Mouse (Mus musculus) hindbrain, embryonic 11.5 days (tissue): Measurements from ENCODE around the gene Olfr370. TPM values are rescaled to one million over a fixed set of nuclear protein-coding genes. Genes with fewer than 3 reads are reported as not detected.
A peak's percentile ranks its signal among the peaks of the same experiment; 100 is the strongest.

Experiments
- ATAC-seq: fragments of 200-750 bp; cut with Nextera tagmentation; 2 replicates; pipeline ENCODE4 v1.8.0; 2017; ENCODE audit warnings: mild to moderate bottlenecking, moderate TSS enrichment, moderate library complexity; ENCODE audit not compliant: low FRiP score
- DNase-seq: peaks from one replicate; pipeline ENCODE4 v3.0.0-alpha.2; 2015; ENCODE audit warnings: low spot score
- H3K27ac ChIP-seq: fragments of 300-500 bp; sonication (generic); 2 replicates; pipeline ENCODE4 v1.5.1; 2014; ENCODE audit warnings: mild to moderate bottlenecking, low read depth, low read length
- H3K27me3 ChIP-seq: fragments of 300-500 bp; sonication (generic); 2 replicates; pipeline ENCODE4 v1.6.1; 2014; ENCODE audit warnings: mild to moderate bottlenecking, low read length, moderate library complexity, mixed read lengths; ENCODE audit not compliant: control insufficient read depth, insufficient read depth
- H3K36me3 ChIP-seq: fragments of 300-500 bp; sonication (generic); 2 replicates; pipeline ENCODE4 v1.6.1; 2014; ENCODE audit warnings: mild to moderate bottlenecking, low read length, moderate library complexity, mixed read lengths; ENCODE audit not compliant: control insufficient read depth, insufficient read depth
- H3K4me1 ChIP-seq: fragments of 300-500 bp; sonication (generic); replicated peaks from 2 replicates; pipeline ENCODE4 v1.6.1; 2014; ENCODE audit warnings: low read length, mixed read lengths; ENCODE audit not compliant: control insufficient read depth, insufficient read depth
- H3K4me2 ChIP-seq: fragments of 300-500 bp; sonication (generic); replicated peaks from 2 replicates; pipeline ENCODE4 v1.6.1; 2014; ENCODE audit warnings: mild to moderate bottlenecking, low read depth, low read length
- H3K4me3 ChIP-seq: fragments of 300-500 bp; sonication (generic); 2 replicates; pipeline ENCODE4 v1.5.1; 2014; ENCODE audit warnings: low read depth, low read length
- H3K9ac ChIP-seq: fragments of 300-500 bp; sonication (generic); 2 replicates; pipeline ENCODE4 v1.6.1; 2014; ENCODE audit warnings: low read depth, low read length
- H3K9me3 ChIP-seq: fragments of 300-500 bp; sonication (generic); 2 replicates; pipeline ENCODE4 v1.6.1; 2016; ENCODE audit warnings: low read length; ENCODE audit not compliant: control insufficient read depth
- WGBS: fragments of 180-500 bp; shearing (Covaris S2); extraction: QIAGEN DNeasy Blood & Tissue Kit; methylation state at CpG from one replicate; pipeline ENCODE4 v1.1.7; 2014; 5-methylcytosine and 5-hydroxymethylcytosine counted together
- polyA plus RNA-seq: library from polyadenylated mRNA; unstranded; fragments of >200 nt; fragmentation: Nextera tagmentation; extraction: Ambion mirVana; gene quantifications from 2 replicates; pipeline ENCODE4 v1.2.1, GENCODE M21; 2014

Gene Olfr370
- polyA plus RNA-seq, 1 experiment from 2014 or later: 0.11 TPM

DNA sequence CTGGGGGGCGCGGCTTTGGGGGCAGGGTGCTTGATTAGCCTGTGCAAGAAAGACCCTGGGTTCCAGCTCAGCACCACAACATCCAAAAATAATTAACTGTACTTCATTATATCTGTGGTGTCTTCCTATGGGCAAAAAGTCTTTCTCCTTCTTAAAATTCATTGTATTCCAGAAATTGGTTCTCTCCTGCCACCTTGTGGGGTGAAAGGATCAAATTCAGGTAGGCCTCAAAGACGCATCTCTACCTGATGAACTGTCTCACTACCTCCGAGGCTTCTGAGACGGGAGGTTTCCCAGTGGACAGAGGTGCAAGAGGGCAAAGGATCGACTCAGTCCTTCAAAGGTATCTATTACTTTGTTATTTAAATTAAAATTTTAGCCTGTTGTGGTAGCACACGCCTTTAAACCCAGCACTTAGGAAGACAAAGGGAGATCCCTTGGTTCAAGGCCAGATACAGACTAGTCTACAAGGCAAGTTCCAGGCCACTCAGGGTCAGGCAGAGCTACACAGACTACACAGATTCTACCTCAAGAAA lies 55.0 kb downstream of the Olfr370 start:
- Histone ChIP-seq H3K36me3 (no peaks in the 10 kb centered on the region), H3K4me1 (no peaks in the 10 kb centered on the region)
- ATAC-seq: no peak

DNA sequence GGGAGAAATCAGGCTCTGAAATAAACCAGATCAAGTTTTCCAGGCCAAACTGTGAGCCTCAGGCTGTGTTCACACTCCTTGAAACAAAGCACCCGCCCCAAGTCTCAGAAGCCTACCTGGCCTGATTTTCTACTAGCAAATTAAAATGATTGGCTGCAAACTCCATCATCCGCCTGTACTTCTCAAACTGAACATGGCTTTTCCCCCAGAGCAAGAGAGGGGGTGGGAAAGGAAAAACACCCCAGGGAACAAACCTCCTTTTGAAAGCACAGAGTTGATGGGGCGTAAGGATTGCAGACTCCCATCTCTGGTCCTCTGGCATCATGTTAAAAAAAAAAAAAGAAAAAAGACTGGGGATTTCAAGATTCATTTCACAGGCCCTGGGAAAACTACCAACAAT lies 57.1 kb downstream of the Olfr370 start:
- Histone ChIP-seq H3K4me3 (peak overlapping the region; percentile 88), H3K9me3 (no peaks in the 10 kb centered on the region), H3K4me2 (peak overlapping the region; percentile 79), H3K4me1 (no peaks in the 10 kb centered on the region), H3K36me3 (no peaks in the 10 kb centered on the region), H3K27ac (no peak overlapping the region), H3K27me3 (no peaks in the 10 kb centered on the region), H3K9ac (peak overlapping the region; percentile 29)
- ATAC-seq (no peak), DNase-seq (no peak)
- WGBS: 80% methylated on average over 3 of the region's 3 CpGs

More for the DNA sequence above, 55.0 kb downstream of the Olfr370 start:
- WGBS: 82% methylated on average over 7 of the region's 7 CpGs
- H3K9me3 ChIP-seq: no peaks in the 10 kb centered on the region
- H3K27ac ChIP-seq: no peak overlapping the region
- DNase-seq: no peak
- H3K4me2 ChIP-seq: no peak overlapping the region
- no peak overlapping the region for H3K4me3 ChIP-seq
- H3K9ac ChIP-seq: no peak overlapping the region
- no peaks in the 10 kb centered on the region for H3K27me3 ChIP-seq

DNA sequence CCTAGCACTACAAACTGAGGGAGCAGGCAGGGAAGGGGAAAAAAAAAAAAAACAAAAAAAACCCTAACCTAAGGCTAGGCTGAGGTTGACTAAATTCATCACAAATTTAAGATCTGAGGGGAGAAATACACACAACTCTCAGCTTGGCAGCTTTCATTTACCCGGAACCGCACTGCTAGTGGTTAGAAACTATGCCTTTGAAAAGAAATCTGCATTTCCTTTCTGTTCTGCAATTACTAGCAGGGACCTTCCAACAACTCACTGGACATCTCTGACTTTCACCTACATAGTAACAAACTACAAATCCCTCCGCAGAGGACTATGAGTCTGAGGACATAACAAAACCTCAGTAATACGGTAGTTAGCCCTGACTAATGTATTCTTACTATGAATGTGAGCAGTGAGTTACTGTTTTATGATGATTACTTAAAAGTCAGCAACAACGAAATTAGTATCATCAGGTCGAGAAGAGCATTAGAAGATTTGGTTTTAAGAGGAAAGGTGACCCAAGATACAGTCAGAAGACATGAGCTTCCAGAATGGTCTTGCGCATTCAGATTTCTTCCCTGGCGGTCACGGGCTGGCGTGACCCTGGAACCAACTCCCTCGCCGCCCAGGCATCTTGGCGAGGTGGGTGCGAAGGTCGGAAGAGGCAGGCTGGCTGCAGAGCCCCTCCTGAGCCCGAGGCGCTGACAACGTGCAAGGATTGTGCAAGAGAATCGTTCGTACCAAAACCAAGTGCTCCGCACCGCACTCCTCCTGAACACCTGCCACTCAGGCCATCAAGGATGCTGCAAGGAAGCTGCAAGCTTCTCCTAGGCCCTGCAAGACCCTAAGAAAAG lies 58.0 kb downstream of the Olfr370 start:
- Histone ChIP-seq H3K36me3 (no peaks in the 10 kb centered on the region), H3K4me2 (peak overlapping the region; percentile 79), H3K4me3 (peak overlapping the region; percentile 88), H3K9me3 (no peaks in the 10 kb centered on the region), H3K4me1 (no peaks in the 10 kb centered on the region), H3K27me3 (no peaks in the 10 kb centered on the region), H3K9ac (peak overlapping the region; percentile 79), H3K27ac (peak overlapping the region; percentile 84)
- DNase-seq (no peak), ATAC-seq (no peak)
- WGBS: 7% methylated on average over 22 of the region's 22 CpGs

DNA sequence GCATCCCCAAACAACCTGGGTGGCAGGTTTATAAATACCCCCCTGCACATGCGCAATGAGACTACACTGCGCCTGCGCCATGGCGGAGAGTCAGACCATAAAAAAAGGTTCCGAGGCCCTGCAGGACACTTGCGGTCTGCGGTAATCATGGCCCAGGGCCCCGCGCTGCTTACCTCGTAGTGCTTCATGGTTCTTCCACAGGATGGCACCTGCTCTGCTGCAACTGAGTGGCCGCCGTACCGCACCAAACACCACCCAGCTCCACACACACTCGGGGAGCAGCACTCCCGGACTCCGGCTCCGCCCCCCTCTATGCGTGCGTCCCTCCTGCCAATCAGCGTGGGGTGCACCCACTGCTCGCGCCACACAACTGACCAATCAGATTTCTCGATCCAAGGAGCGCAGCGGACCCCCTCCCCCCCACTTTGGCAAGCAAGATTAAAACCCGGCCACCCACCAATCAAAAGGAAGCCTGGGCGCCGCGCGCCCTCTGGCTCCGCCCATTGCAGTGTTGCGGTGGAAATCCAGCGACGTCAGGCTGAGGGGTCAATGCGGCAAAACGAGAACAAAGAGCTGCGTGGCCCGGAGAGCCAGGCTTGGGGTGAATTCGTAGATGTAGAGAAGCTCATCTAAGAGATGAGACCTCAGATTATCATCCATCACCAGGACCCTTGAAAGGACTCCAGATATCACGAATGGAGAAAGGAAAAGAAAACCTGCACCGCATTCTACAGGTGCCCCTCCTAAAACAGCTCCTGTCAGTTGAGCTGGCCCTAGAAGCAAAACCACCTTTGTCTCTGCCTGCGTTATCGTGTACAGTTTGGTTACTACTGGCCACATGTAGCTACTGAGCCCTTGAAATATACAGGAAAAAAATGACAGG lies 58.8 kb downstream of the Olfr370 start:
- ATAC-seq: peak; percentile 99
- Histone ChIP-seq H3K27ac (peak overlapping the region; percentile 93), H3K4me2 (peak overlapping the region; percentile 79), H3K27me3 (no peaks in the 10 kb centered on the region), H3K4me1 (no peaks in the 10 kb centered on the region), H3K9me3 (no peaks in the 10 kb centered on the region), H3K4me3 (peak overlapping the region; percentile 88), H3K36me3 (no peaks in the 10 kb centered on the region), H3K9ac (peak overlapping the region; percentile 79)
- under 1% methylated on average over 43 of the region's 43 CpGs for WGBS
- DNase-seq: peak; percentile 98

Other genes starting within 250 kb of the Olfr370 start
- gene Ucp1, start 245.4 kb upstream of the Olfr370 start, polyA plus RNA-seq: 0.08 TPM in 1 of 2 replicates, not detected in the other
- gene Elmod2, start 203.3 kb upstream of the Olfr370 start, polyA plus RNA-seq: 24.8 and 26.5 TPM in 2 replicates
- gene Mgat4d, start 187.3 kb upstream of the Olfr370 start, polyA plus RNA-seq: not detected in 2 replicates
- 4.4 and 5.6 TPM in 2 replicates for gene Clgn, start 145.9 kb upstream of the Olfr370 start, polyA plus RNA-seq
- 200 and 206 TPM in 2 replicates for gene Scoc, start 77.4 kb upstream of the Olfr370 start, polyA plus RNA-seq
- gene Ndufb7, start 30.9 kb downstream of the Olfr370 start, polyA plus RNA-seq: 358 and 366 TPM in 2 replicates
- 732 and 754 TPM in 2 replicates for gene Tecr, start 72.2 kb downstream of the Olfr370 start, polyA plus RNA-seq
- gene Dnajb1, start 72.4 kb downstream of the Olfr370 start, polyA plus RNA-seq: 66.1 and 66.7 TPM in 2 replicates
- gene Gipc1, start 116.9 kb downstream of the Olfr370 start, polyA plus RNA-seq: 176 and 182 TPM in 2 replicates
- gene Ptger1, start 130.9 kb downstream of the Olfr370 start, polyA plus RNA-seq: 0.49 and 1.0 TPM in 2 replicates
- 21.6 and 22.6 TPM in 2 replicates for gene Pkn1, start 163.4 kb downstream of the Olfr370 start, polyA plus RNA-seq
- gene Ddx39, start 179.4 kb downstream of the Olfr370 start, polyA plus RNA-seq: 187 and 205 TPM in 2 replicates
- 13.0 and 13.8 TPM in 2 replicates for gene Adgre5, start 205.5 kb downstream of the Olfr370 start, polyA plus RNA-seq